Mouse (Mus musculus): Measurements from ENCODE around the gene Klhdc1. TPM values are rescaled to one million over a fixed set of nuclear protein-coding genes. Genes with fewer than 3 reads are reported as not detected.

Klhdc1 gene
- total RNA-seq, 2 experiments from 2014 or later: 13.1 to 16.1 TPM

Other genes starting within 250 kb of the Klhdc1 start
- 1,000 to 10,000 TPM; 1,367 to 1,400 TPM for gene Rps29, start 82.0 kb upstream of the Klhdc1 start, total RNA-seq (2021)
- gene Lrr1, start 72.4 kb upstream of the Klhdc1 start, total RNA-seq (2021): 1 to 10 TPM; 1.5 to 2.9 TPM
- gene Rpl36al, start 57.1 kb upstream of the Klhdc1 start, total RNA-seq (2021): 100 to 1,000 TPM; 230 to 246 TPM
- 10 to 100 TPM; 36.0 to 40.1 TPM for gene Mgat2, start 57.0 kb upstream of the Klhdc1 start, total RNA-seq (2021)
- gene Gm49383, start 44.1 kb upstream of the Klhdc1 start, total RNA-seq (2021): 1 to 10 TPM; 6.1 to 7.4 TPM
- 1 to 10 TPM; 2.5 to 2.6 TPM for gene Dnaaf2, start 42.7 kb upstream of the Klhdc1 start, total RNA-seq (2021)
- 1 to 10 TPM; 4.4 to 7.0 TPM for gene Gm49384, start 36.9 kb upstream of the Klhdc1 start, total RNA-seq (2021)
- 1 to 10 TPM; 2.4 to 2.7 TPM for gene Pole2, start 13.0 kb upstream of the Klhdc1 start, total RNA-seq (2021)
- gene Klhdc2, start 55.5 kb downstream of the Klhdc1 start, total RNA-seq (2021): 100 to 1,000 TPM; 150 to 166 TPM
- gene Nemf, start 116.0 kb downstream of the Klhdc1 start, total RNA-seq (2021): 10 to 100 TPM; 50.9 to 51.1 TPM
- 10 to 100 TPM; 70.7 to 71.8 TPM for gene Arf6, start 131.0 kb downstream of the Klhdc1 start, total RNA-seq (2021)
- gene Gm9887, start 131.3 kb downstream of the Klhdc1 start, total RNA-seq (2021): 1 to 10 TPM in 1 of 2 experiments, not detected in 1; 1.4 TPM

All from left cerebral cortex, postnatal 4 days (tissue).